Mouse (Mus musculus) kidney, adult 9 months (tissue): Measurements from ENCODE around the gene S100pbp.
A peak's percentile ranks its signal among the peaks of the same experiment; 100 is the strongest.

Experiments
- DNase-seq: peaks from one replicate; pipeline ENCODE4 v3.0.0; 2022

Gene S100pbp

DNA sequence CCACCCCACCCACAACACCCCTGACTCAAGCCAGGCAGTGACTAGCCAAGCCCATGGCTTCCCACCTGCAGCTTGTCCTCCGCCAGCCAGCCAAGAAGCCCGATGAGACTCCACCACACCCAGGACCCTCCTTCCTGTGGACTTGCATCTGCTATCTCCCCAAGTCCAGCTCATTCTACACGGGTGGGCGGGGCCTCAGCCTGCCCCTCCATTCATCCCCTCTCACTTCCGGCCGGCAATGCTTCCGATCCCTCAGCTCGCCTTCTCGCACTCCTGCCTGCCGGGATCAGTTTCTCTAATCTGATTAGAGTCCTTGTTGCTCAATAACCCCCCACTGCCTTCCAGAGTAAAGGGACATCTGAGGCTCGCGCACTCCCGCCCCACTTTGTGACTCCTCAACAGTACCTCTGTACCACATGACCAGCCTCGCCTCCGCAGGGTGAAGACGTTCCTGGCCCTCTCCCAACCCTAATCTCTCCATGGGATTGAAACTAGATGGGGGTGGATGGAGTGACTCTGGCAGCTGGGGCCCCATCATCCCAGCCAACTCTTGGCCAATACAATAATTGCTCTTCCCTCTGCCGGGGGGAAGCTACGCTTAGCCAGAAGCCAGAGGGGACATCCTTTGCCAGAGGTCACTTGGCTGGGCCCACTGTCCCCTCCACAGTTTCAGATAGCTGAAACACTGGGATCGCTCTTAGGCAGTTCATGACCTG lies 63.6 kb downstream of the S100pbp start:
- DNase-seq, result no peak

DNA sequence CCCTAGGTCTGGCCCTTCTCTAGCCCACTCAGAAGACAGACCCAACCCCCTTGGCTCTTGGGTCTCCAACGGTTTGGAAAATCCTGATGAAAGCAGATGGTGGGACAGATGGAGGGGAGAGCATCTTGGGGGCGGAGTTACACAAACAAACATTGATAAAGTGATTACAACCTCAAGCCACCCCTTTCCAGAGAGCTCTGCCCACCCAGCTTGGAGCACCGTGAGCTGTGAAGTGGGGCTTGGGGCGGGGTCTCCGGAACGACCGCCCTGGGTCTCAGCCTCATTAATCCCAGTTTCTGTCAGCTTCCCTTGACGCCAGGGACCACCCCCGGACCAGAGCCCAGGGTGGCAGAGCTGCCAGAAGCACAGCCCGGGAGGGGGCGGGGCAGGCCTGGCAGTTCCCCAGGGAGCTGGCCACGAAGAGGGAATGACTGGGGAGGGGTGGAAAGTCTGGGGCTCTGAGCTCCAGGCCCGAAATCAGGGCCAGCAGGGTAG lies 64.8 kb downstream of the S100pbp start:
- DNase-seq, result no peak

DNA sequence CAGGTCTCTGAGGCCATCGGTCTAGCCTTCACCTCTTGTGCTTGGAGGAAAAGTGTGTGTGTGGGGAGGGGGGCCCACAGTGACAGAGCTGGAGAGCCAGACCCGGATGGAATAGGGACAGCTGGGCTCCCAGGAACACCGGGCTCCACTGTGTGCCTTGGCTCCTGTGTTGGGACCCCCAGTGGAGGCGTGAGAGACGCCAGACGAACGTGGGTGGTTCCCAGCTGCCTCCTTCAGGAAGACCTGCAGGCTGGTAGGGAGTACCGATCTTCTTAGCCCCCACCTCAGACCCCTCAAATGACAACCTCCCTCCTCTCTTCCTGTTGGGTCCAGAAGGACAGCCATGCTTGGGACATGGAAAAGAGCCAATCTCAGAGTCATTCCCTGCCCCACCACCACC lies 66.8 kb downstream of the S100pbp start:
- no peak for DNase-seq

DNA sequence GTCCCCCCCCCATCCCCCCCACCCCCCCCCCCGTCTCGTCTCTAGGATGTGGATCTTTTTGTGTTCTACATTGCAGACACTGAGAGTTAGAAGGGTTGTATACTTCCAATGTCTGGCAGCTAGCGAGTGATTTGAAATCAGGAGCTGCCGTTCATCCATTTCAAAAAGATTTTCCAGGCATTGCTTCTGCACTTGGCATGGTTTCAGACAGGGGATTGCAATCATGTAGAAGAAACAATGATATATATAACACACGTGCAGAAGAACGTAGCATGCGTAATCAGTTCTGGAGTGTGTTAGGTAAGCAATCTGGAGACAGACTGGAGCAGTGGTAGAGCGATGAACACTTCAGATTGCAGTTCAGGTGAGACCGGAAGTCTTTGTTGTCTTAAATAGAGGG lies 67.4 kb downstream of the S100pbp start:
- no peak for DNase-seq

DNA sequence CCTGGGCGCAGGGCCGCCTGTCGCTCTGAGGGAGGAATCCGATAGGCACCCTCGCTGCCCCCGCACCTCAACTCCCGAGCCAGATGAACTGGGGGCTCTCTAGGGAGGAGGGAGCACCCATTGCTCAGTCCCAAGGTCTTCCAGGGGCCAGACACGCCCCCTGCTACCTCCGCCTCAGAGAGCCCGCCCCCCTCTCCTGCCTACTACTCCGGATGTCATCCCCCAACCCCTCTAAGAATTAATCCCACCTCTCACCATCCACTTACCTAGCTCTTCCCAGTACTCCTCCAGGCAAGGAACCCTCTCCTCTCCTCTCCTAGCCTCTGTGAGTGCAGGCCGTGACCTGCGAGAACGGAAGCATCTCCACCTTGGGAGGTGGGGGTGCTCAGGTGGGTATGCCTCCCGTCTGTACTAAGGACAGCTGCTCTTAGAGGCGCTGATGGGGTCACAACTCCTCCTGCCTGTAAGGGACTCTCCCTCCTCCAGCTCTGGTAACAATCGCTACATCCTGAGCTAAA lies 67.9 kb downstream of the S100pbp start, which contains the start of gene Hpca:
TSS of gene Hpca (minus strand) at position 468 of the 518 bp plus-strand sequence.
- DNase-seq, result no peak

DNA sequence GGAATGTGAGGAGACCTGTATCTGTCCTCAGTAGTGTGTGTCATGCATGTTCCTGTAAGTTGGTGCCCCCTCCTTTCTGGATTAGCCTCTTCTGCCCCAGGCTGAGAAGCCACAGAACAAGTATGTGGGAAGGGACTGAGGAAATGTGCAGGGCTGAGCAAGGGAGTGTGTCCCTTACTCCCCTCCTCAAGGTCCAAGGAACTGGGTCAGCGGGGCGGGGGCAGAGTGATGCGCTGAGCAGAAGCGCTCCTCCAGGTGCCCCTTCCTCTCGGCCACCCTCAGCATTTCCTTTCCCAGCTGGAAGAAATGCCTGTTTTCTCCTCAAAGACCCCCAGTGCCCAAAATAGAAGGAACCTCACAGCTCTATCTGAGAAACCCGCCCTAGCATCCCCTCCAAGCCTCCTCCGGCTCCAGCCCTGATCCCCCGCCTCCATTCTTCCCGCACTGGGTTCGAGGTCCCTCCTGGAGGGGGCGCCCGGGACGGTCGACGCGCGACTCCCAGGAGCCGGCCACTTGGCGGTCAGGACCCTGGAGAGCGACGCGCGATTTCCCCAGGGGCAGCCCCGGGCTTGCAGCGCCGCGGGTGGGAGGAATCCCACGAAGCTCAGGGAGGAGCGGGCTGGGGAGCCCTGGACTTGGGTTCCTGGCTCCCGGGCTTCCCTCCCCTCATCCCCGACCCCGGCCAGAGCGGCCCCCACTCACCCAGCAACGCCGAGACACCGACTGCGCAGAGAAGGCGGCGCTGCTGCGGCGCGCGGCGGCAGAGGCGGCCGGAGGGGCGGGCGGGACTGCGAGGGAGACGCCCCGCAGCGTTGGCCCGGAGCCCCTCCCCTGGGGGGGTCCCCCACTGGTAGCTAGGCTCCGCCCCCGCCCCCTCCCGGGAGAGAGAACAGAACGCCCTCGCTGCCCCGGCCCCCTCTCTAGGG lies 68.7 kb downstream of the S100pbp start:
- peak; percentile 42 for DNase-seq

DNA sequence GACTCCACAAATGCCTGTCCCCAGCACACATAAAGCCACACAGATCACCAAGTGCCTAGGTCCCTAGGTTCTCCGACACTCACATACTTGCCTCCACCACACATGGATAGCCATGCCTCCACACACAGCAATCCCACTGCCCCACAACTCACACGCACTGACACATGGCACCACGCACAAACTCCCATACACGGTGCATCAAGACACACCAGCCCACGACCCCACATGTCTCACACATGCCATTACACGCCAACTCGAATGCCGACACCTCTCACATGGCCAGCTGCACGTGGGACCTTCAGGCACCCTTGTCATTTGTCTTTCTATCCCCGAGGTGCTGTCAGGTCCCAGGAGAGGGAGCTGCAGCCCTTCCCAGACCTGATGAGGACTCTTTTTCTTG lies 69.8 kb downstream of the S100pbp start:
- DNase-seq, result no peak

DNA sequence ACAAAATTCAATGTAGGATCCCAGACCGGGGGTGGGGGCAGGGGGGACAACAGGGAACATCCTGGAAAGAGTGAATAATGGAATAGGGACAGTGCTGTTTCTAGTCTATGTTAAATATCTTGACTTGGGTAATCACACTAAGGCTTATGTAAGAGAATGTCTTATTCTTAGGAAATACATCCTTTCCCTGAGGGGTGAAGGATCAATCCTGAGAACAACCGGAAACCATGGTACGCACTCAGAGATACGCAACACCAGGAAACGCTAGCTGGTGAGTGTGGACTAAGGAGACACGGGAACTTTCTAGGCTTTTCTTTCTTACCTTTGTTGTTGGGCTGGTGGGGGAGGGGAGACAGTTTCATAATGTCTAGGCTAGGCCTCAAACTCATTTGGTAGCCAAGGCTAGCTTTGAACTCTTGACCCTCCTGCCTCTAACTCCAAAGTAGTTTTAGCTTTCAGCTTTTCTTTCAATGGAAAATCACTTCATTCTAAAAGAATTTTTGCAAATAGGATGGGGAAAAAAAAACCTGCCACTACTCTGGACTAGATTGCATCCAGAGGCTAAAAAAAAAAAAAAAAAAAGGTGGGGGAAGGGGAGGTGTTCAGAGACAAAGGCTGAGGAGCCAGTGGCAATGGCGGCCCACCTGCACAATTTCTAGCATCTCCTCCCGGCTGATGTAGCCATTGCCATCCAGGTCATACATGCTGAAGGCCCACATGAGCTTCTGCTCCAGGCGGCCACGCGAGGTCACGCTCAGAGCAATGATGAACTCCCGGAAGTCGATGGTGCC lies 71.6 kb downstream of the S100pbp start:
- DNase-seq, result no peak

DNA sequence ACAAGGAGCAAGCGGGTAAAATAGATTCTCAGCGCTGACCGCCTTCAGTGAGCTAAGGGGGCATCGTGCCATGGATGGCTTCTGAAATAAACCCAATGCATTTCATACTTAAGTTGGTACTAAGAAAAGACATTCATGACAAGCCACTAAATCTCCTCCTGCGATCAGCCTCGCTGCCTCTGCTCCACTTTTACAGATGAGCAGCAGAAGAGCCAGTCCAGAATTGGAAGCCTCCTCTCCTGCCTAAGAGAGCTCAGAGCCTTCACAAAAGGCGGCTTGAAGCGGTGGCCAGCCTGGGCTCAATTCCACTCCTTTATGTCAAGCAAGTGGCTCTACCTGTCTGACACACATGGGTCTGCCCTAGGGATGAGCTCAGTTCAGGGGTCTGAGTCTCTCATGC lies 72.8 kb downstream of the S100pbp start:
- DNase-seq, result no peak

DNA sequence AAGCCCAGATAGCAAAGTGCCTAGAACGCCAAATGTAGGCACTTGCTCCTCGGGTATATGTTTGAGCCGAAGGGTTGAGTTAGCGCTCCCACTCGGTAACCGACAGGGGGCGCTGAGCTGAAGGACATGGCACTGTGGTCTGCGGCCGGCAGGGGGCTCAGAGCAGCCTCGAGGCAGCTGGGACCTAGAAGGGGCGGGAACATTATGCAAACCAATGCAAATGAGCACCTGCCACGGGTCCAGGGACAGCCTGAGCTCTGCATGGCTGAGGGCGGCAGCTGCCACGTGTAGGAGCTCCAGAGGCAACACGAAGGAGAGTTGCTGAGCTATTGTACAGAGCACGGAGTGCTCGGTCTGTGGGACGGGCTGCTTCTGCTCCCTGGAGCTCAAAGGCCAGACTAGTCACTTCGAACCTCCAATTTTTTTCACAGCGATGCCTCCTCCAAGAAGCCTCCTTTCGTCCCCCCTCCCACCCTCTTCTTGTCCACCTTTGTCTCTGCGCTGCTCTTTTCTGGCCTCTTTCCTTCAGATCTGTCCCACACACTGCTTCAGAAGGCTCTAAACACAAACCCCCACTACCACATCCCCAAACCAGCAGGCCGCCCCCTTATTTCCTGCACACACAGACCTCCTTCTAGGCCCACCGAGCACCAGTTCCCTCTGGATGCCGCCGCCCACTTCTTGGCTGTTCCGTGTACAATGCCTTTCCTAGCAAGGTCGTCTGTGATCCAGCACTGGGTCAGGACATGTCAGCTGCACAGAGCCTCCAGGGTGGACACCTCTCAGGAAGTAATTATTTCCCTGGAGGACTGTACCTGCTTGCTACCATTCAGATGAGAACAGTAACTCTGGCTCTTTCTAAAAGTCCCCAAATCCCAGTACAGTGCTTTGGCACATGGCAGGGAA lies 76.2 kb downstream of the S100pbp start:
- peak; percentile 65 for DNase-seq

DNA sequence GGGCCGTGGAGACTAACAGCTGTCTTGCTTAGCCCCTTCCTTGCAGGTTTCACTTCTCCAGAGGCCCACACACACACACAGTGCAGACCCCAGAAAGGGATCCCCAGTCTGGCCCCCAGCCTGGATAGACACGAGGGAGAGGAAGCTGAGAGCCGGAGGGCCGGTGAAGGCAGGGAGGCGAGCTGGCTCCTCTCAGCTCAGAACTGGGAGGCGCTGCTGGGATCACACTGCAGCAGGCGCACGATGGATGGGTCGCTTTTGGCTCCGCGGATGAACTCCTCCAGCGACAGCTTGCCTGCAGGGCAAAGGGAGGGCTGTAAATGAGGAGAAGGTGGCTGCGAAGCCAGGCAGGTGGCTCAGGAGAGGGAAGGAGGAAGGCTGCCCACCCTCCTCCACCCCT lies 77.3 kb downstream of the S100pbp start:
- no peak for DNase-seq

DNA sequence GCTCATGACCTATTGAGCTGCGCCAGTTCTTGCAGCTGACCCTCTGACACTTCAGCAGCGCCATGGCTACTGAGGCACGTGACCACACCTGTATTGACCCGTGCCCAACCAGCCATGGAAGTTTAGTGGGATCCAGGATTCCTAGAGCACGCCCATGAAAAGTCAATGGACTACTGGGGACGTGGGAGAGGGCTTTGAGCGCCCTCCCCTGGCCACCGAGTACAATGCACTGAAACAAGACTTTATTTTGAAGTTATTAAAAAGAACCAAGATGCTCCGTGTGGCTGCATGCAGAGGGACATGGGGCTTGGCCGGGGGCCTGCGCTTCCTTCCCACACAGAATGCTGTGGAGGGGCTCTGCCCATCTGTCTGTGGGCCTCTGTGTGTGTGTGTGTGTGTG lies 78.2 kb downstream of the S100pbp start:
- DNase-seq, result no peak

DNA sequence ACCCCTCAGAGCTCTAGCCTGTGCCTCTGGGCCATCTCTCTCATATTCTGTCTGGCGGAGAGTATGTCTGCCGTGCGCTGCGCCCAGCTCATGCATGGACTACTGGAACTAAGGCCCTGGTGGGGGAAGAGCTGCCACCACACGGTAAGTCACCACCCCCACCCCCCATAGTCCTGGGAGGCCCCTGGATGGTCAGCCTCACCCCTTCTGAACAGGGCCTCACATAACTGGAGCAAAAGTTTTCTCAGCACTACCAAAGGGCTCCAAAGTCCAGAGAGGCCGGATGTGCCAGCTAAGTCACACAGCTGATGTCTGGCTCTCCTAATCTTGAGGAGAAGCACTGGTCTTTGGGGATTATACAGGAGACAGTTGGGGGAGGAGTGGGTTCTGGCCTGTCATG lies 78.7 kb downstream of the S100pbp start:
- no peak for DNase-seq

DNA sequence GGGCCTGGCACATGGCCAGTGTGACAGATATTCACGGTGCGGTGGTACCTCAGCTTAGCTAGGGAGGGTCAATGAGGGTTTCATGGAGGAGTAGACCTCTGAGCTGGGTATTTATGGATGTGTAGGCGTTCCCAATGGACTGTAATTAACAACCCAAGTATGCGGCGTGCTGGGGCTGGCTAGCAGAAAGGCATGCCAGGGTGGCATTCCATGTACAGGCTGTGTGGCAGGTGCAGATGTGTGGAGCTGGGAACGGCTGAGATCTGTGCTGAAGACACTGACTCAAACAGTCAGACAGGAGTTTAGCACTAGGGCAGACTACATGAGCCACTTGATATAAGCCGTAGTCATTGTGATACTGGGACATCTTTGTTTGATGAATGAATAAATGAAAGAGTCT lies 80.9 kb downstream of the S100pbp start:
- no peak for DNase-seq

DNA sequence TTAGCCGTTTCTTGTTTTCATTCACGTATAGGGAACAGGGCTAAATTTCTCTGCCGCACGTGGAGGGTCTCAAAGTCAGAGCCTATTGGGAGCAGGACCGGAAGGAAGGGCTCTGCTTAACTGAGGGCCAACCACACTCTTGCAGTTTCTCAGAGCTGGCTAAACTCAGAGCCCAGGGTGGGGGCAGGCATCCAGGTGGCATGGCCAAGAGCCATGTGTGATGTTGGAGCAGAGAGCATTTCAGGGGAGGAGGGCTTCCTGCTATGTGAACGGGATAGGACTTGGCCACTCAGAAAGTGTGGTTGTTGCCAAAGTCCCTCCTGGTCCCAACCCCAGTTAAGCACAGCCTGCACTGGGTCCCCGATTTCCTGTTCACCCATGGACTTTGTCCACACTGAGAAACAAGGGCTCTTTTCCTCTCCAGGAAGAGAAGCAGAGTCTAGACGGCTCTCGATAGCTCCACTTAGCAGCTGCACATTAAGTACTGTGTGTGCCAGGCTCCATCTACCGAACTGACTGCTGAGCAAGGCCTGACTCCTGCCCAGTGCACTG lies 82.1 kb downstream of the S100pbp start:
- DNase-seq, result no peak

DNA sequence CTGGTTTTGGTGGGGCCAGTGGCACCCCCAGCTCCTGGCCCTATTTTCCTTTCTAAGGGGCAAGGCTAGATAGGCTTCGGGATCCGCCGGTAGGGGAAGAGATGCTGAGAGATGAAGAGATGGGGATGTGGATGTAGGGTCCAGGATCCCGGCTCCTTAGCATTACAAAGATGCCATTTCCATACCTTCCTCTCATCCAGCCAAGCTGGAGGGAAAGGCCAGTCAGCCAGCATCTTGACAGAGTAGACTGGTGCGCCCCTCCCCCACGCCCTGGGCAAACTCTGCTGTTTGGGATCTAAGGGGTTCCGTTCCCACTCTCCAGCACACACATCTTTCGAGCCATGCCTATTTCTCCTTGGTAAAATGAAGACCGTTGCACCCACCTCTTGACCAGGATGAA lies 83.5 kb downstream of the S100pbp start:
- DNase-seq, result no peak

DNA sequence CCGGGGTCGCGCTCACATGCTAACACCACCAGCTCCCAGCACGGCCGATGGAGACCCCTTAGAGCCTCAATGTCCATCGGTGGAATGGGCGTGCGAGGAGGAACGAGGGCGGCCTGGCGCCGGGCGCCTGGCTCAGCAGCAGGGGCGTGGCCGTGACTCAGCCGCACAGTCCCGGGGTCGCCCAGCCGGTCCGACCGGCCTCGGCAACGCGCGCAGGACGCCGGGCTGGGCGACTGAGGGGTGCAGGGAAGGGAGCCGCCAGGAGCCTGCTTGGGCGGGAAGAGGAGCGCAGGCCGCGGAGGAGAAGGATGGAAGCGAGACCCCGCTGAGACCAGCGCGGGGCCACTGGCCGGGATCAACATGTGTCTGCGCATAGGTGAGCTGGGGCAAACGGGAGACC lies 84.2 kb downstream of the S100pbp start, which contains the start of gene Tmem54:
TSS of gene Tmem54 (plus strand) at position 193 of the 400 bp plus-strand sequence.
- no peak for DNase-seq

DNA sequence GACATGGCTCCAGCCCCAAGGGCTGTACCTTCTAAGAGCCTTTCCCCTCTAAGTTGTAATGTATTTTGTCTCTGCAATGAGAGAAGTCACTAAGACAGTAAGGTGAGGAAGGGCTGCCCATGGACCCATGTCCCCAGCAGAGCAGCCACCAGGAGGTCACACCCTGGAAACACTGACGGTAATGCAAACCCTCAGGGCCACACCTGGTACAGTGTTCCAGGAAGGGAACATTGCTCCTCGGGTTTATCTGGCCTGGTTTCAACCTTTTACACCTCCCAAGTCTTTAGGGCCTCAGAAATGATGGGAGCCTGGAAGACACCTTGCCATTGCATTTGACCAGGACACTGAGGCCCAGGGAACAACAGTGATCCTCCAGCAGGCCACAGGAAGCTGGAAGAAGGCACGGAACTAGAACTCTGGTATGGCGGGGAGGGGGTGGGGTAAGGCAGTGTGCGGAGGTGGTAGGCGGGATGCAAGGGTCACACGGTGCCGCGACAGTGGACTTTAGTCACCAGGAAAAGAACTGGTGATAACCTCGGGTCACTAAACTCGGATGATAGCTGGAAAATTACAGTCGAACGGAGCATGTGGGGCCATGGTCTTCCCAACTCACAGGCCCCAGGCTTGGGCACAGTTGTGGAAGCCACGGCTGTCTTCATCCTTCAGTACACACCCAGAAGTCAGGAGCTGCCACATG lies 87.2 kb downstream of the S100pbp start:
- DNase-seq, result no peak
